Mouse (Mus musculus) brain, embryonic 14.5 days (tissue): Measurements from ENCODE around the gene Inf2.

Source experiments
- CTCF ChIP-seq: fragments of 200-500 bp; IDR thresholded peaks from 2 replicates; pipeline ENCODE4 v1.5.1; 2012; ENCODE audit warnings: inconsistent platforms, mild to moderate bottlenecking, moderate library complexity, borderline replicate concordance; ENCODE audit not compliant: insufficient read depth, insufficient read length; ENCODE audit errors: extremely low read depth
- POLR2A ChIP-seq: fragments of 200-500 bp; IDR thresholded peaks from 2 replicates; pipeline ENCODE4 v1.6.1; 2012; ENCODE audit warnings: mild to moderate bottlenecking, inconsistent platforms, borderline replicate concordance; ENCODE audit not compliant: poor library complexity, insufficient read depth, insufficient read length, severe bottlenecking; ENCODE audit errors: extremely low read depth

DNA sequence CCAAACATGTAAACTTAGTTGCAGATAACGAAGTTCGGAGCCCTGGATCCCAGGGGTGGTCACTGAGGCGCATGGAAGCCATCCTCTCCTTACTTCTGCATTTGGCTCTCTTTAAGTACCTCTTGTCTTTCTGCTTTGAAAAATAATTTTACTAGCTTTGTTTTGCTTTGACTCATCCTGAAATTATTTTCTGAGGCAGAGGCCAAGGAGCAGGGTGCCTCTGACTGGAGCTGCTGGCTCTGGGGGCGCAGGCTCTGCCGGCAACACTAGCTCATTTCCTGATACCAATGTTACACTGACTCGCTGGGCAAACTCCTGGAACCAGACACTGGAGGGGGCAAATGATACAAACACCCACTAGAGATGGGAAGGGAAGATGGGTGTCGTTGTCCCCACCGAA lies 8.7 kb upstream of the Inf2 start:
- TF ChIP-seq CTCF (no peak), POLR2A (no peak)
